Mouse (Mus musculus) embryo, embryonic 11.5 days (tissue): Measurements from ENCODE around the gene Daxx.
"Not testable (repeated sequence)": the region's sequence is repeated elsewhere in the genome, so short reads cannot be mapped to it uniquely, and the experiment has no call there.

Source experiments
- DNase-seq: peaks from one replicate; pipeline ENCODE4 v3.0.0-alpha.2; 2012; ENCODE audit warnings: low read depth, low spot score

Gene Daxx

GRCm38 (mm10) chr17:33909077-33909868 is at the start of gene Daxx:
Gene Daxx, plus strand, starts transcription at chr17:33909414.
- DNase-seq = peak; percentile 96

- peak; percentile 22 for DNase-seq
Observed at GRCm38 (mm10) chr17:33865330-33866030, 43.7 kb upstream of the Daxx start.

GRCm38 (mm10) chr17:33873537-33873936 is 35.7 kb upstream of the Daxx start, which contains the start of gene Gm7029:
Gene Gm7029, plus strand, starts transcription at chr17:33873837.
- not testable (repeated sequence) for DNase-seq

GRCm38 (mm10) chr17:33874411-33874810 is 34.8 kb upstream of the Daxx start:
- no peak for DNase-seq

- DNase-seq = not testable (repeated sequence)
Observed at GRCm38 (mm10) chr17:33875797-33876196, 33.4 kb upstream of the Daxx start.

GRCm38 (mm10) chr17:33884320-33884719 is 24.9 kb upstream of the Daxx start:
- DNase-seq = not testable (repeated sequence)

- DNase-seq = not testable (repeated sequence)
Observed at GRCm38 (mm10) chr17:33887802-33888201, 21.4 kb upstream of the Daxx start.

- DNase-seq = not testable (repeated sequence)
Observed at GRCm38 (mm10) chr17:33888230-33888629, 21.0 kb upstream of the Daxx start.

- DNase-seq = not testable (repeated sequence)
Observed at GRCm38 (mm10) chr17:33889941-33890532, 19.2 kb upstream of the Daxx start.

- peak; percentile 100 for DNase-seq
Observed at GRCm38 (mm10) chr17:33890533-33891059, 18.6 kb upstream of the Daxx start, which contains the start of gene Kifc1. Gene Kifc1, minus strand, starts transcription at chr17:33890661.

GRCm38 (mm10) chr17:33891357-33891756 is 17.9 kb upstream of the Daxx start:
- no peak for DNase-seq

- DNase-seq = not testable (repeated sequence)
Observed at GRCm38 (mm10) chr17:33891892-33892291, 17.3 kb upstream of the Daxx start.

GRCm38 (mm10) chr17:33892429-33892828 is 16.8 kb upstream of the Daxx start:
- no peak for DNase-seq

GRCm38 (mm10) chr17:33893011-33893410 is 16.2 kb upstream of the Daxx start:
- DNase-seq = not testable (repeated sequence)

- peak; percentile 54 for DNase-seq
Observed at GRCm38 (mm10) chr17:33897114-33897794, 12.0 kb upstream of the Daxx start.

GRCm38 (mm10) chr17:33898193-33898592 is 11.0 kb upstream of the Daxx start:
- DNase-seq = not testable (repeated sequence)

GRCm38 (mm10) chr17:33899642-33900041 is 9.6 kb upstream of the Daxx start:
- DNase-seq = no peak

GRCm38 (mm10) chr17:33900281-33900988 is 8.8 kb upstream of the Daxx start:
- no peak for DNase-seq

GRCm38 (mm10) chr17:33900989-33901314 is 8.3 kb upstream of the Daxx start:
- no peak for DNase-seq

- no peak for DNase-seq
Observed at GRCm38 (mm10) chr17:33901653-33902052, 7.6 kb upstream of the Daxx start.

GRCm38 (mm10) chr17:33902079-33902478 is 7.1 kb upstream of the Daxx start:
- no peak for DNase-seq
